Mouse (Mus musculus) A20 (cell line): ENCODE results near the gene Rab22a.
A peak's percentile ranks its signal among the peaks of the same experiment; 100 is the strongest.
"Not testable (repeated sequence)": the region's sequence is repeated elsewhere in the genome, so short reads cannot be mapped to it uniquely, and the experiment has no call there.

ENCODE experiments used
- DNase-seq: peaks from one replicate; pipeline ENCODE4 v3.0.0-alpha.2; 2011; ENCODE audit warnings: low read depth, low spot score

The Rab22a gene

DNA sequence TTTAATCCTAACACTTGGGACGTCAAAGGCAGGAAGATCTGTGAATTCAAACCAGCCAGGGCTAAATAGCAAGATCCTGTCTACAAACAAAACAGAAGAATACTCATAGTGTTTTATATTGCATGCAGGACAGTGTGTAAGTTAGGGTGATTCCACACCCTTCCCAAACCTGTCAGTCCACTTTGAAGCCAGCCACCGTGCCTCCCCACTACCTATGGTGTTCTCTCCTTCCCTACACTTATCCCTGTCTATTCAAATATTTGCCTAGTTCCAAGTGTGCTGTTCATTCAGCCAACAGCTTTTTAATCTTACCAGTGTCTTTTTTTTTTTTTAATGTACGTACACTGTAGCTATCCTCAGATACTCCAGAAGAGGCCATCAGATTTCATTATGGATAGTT lies 7.3 kb downstream of the Rab22a start:
- no peak for DNase-seq

DNA sequence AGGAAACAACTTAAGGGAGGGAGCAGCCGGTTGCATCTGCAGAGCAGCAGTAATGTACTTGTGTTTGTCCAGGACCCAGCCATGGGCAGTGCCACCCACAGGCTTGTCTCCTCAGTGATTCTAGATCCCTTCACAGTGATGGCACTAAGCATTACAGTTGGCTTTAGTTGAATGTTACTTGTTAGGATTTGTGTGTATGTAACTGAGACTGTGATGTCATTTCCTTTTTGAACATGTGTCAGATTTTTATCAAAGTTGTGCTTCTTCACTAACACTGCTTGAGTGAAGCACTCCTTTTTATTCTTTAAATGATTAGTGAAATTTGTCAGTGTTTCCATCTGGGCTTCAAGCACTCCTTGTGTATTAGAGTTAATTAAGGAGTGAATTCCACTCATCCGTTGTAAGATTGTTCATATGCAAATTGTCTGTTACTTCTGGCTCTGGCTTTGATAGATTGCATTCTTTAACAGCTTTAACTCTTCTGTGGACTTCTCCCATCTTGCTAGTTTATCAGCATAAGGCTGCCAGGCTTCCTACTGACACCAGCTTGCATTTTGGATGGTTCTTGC lies 12.9 kb downstream of the Rab22a start:
- DNase-seq: no peak

DNA sequence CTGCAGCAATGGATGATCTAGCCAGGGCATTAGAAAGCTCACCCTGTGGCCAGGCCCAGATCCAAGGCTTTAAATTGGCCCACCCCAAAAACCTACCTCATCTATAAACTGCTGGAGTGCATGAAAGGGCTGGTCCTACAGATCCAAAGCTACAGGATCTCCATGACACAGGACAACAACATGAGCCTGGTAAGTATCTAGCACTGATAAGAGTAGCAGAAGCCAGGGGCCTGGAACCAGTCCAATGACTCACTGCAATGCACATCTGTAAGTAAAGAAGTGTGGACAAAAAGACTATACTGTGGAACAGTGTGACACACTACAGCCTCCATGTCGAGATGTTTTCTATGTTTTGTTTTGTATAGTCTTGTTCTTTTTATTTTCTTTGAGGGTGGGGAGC lies 13.9 kb downstream of the Rab22a start:
- DNase-seq: no peak

DNA sequence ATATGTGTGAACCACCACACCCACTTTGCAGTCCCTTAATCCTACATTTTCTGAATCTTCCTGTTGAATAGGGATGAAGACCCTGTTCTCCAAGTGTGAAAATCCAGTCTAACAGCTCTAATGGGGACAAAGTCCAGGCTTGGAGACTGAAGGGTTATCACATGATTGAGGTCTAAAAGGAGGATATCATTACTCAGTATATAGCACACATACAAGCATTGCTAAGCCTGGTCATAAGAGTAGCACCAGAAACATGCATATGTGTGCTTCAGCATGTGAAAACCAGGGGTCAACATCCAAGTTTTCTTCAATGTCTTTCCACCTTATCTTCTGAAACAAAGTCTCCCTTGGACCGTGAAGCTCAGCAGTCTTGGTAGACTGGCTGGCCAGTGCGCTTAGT lies 19.0 kb downstream of the Rab22a start:
- no peak for DNase-seq

DNA sequence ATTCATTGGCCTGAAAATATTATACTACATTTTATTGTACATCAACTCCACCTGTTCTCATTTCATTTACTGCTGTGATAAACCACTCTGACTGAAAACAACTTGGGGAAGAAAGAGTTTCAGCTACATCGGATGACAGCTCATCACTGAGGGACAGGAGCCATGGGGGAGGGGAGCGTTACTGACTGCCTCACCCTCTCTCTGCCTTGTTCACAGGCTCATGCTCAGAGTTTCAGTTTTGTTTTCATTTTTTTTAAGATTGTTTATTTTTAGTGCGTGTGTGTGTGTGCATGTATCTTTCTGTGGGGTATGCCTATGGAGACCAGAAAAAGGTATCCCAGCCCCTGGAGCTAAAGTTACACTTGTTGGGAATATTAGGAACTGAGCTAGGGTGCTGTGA lies 19.7 kb downstream of the Rab22a start:
- peak; percentile 87 for DNase-seq

DNA sequence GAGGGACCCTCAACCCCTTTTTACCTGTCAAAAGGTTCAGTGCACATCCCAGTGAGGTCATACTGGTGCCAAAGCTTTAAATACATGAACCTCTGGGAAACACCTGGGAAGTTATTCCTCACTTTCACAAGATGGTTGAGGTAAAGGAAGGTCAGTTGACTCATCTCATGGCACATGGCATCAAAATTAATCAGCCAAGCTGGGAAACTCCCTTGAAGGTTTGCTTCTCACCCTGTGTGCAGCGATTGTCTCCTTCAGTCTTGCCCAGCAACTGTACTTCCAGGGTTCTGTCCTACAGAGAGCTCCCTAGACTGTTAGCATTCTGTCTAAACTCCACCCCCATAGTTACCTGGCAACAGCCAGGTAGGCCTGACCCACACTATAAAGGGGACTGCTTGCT lies 20.6 kb downstream of the Rab22a start:
- peak; percentile 37 for DNase-seq

DNA sequence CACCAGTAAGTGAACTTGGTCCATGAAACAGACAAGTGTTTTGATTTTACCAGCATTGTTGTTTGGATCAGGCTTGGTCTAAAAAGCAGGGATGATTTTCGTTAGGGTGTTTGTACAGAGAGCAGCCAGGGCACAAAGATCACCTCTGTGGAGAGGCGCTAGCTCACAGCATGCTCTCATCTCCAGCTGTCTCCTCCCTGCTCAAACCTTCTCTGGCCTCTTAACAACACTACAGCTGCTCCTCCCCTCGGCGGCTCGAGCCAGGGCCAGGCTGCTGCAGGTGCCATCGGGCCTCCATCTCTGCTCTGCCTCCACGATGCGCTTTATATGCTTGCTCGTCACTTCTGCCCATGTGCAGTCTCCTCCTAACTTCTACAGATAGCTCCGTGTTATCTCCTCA lies 23.2 kb downstream of the Rab22a start:
- no peak for DNase-seq

DNA sequence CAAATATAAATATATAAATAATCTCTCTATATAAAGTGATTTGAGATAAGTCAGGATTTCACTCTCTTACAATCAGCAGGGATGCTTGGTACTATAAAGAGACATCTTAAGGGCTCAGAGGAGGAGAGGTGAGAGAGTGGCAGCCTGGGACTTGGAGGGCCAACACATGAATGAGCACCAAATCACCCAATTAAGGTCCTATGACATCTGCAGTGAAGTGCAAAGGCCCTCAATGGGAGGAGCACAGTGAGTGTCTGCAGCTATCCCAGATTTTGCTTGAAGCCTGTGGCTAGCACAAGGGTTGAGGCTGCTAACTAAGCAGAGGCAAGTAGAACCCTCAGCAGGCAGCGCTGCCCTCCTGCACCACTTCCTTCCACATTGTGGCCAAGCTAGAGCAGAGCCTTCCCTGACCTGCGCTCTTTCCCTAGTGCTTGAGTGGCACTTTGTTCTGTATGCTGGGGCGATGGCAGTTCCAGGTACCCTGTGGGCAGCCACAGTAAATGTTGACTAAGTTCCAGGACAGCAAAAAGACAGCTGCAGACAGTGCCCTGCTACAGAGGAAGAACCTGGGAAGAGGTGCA lies 26.3 kb downstream of the Rab22a start:
- DNase-seq: no peak

DNA sequence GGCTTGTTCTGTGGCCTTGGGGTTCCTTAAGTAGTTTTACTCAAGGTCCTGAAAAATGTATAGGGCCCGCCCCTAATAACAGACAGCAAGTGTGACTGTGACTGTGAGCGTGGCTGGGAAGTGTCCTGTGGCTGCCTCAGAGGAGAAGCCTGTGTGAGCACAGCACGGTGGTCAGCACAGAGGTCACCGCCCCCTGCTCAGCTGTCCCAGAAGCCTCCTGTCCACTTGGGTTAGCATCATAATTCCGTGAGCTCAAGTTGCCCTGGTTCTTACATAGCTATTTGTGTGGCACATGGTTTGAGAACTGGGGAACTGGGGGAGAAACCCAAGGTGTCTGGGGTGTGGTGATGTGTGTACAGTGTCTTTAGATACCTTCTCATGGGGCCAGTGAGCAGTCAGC lies 27.8 kb downstream of the Rab22a start:
- DNase-seq: no peak

DNA sequence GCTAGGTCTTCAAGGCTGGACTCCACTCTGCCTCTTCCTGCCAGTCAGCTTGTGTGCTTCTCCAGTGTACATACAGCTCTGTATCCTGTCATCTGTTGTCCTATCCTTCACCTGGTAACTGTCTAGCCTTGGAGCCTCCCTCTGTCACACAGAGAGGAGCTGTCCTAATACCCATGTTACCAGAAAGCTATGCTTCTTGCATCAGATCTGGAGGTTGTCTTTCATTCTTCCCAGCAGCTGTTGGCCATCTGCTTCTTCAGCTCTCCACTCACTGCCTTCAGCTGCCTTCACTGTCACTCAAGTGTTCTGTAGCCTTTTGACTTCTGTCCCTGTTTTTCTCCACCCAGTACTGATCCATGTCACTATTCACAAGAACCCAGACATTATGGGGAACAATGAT lies 30.3 kb downstream of the Rab22a start:
- DNase-seq: no peak

DNA sequence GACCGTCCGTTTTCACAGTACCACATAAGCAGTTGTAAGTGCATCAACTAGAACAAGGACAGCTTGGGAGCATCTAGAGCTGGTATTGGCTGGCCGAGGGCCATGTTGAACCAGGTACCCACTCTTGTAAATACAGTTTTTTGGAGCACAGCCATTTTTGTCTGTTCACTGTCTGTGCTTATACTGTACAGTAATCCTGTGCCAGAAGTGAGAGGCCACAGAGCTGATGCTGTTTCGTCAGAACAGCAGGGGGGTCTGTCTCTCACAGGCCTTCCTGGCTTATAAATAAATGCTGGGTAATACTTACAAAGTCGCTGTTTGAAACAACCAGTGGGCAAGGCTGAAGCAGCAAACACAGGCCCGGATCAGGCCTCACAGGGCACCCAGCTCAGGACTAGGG lies 32.2 kb downstream of the Rab22a start:
- DNase-seq: no peak

DNA sequence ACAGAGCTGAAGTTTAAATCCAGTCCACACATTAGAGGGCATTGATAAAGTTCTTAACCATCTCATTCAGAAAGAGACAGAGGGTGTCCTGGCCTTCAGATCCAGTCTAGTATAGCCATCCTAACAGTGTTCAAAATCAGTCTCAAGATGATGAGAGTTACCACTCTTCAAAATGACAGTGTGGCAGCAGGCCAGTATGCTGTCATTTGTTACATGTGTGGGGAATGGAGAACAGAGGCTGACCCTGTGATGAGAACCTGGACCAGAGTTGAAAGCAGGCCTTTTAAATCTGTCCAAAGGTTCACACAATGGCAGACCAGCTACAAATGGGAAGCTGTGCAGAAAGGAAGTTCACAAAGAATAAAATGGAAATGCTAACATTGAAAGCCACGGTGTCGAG lies 33.1 kb downstream of the Rab22a start:
- no peak for DNase-seq

DNA sequence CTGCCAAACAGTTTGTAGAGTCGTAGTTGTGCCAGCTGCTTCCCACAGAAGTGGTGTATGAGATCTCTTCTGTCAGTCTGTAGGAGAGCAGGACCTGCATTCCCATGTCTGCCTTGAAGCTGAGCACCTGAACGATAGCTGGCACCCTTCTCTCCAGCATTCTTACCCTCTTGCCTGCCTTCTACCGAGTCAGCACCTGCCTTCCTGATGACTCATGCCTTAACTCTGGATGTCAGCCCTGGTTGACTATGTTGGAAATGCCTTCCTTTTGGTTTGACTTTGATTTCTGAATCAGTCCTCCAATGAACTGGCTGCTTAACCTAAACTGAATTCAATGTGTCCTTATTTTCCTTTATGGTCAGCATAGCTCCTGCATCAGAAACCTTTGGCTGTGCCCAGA lies 39.3 kb downstream of the Rab22a start:
- DNase-seq: no peak

DNA sequence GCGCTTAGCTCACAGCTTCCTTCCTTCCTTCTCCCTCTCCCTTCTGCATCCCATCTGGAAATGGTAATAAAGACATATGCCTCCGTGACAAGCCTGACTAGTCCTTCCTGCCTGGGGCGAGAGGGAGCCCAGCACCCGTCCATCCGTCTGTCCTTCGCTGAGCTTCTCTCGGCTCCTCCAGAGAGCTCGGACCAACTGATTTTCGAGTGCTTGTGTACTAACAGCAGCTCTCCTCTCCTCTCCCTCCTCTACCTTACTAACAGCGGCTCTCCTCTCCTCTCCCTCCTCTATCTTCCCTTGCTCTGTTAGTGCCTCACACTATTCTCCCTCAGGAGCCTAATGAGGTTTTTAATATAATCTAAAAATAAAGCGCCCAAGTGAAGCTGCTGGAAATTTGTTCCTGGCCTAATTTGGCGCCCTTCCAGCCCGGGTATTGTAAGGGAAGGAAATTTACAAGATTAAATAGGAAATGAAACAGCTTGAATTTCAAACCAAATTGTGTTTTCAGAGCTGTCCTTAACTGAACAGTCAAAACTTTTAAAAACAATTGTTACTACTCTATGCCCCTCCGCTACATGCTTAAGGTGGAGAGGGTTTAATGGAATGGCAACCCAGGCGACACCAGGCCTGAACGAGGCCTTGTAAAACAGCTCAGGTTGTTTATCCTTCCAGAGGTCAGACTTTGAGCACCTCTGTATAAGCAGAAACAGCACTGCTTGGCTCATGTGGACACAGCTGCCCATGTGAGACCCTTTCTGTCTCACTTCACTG lies 42.7 kb downstream of the Rab22a start:
- no peak for DNase-seq

DNA sequence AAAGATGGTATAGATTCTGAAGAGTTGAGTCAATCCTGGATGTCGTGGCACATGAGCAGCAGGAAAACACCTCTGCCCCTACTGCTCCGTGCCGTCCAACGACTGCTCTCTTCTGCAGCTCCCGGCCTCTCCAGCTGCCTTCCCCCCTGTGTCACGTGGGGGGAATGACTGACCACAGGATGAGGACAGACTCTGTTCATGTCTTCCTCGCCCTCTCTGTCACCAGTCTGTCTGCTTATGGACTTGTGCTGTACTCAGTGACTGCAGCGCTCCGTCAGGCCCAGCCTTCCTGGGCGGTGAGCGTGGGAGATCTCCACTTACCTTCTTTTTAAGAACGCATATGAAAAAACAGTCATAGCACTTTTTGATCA lies 43.3 kb downstream of the Rab22a start:
- DNase-seq: no peak

DNA sequence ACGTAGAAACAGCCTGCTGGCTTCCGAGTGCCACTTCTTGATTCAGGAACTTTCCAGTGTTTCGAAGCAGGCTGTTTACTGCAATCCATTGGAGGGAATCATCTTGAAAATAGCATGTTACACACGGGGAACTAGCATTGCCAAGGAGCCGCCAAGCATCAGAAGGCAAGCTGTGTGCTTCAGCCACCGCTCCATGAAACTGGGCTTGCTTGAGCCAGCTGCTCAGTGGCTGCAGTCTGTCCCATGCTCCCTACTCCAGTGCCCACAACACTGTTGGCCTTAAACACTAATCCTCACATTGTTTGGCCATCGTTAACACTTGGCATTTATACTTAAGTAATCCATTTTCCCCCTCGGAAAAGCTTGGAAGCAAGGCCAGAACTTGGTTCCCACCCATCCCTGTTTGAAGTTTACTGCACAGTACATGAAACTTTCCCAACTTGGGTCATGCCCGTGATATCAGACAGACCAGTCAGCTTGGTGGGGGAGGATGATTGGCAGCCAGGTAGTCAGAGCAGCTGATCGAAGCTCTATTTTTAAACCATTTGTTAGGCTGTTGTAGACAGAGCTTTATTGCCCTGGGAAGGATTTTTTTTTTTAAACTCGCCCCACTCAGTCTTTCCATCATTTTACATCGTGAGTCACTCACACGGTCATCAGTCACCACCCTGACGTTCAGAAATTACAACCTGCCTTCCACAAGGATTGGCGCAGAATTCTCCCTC lies 46.4 kb downstream of the Rab22a start:
- no peak for DNase-seq

DNA sequence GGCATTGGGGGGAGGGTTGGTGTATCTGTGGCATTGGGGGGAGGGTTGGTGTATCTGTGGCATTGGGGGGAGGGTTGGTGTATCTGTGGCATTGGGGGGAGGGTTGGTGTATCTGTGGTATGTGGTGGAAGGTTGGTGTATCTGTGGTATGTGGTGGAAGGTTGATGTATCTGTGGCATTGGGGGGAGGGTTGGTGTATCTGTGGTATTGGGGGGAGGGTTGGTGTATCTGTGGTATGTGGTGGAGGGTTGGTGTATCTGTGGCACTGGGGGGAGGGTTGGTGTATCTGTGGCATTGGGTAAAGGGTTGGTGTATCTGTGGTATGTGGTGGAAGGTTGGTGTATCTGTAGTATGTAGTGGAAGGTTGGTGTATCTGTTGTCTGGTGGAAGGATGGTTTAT lies 48.1 kb downstream of the Rab22a start:
- not testable (repeated sequence) for DNase-seq

DNA sequence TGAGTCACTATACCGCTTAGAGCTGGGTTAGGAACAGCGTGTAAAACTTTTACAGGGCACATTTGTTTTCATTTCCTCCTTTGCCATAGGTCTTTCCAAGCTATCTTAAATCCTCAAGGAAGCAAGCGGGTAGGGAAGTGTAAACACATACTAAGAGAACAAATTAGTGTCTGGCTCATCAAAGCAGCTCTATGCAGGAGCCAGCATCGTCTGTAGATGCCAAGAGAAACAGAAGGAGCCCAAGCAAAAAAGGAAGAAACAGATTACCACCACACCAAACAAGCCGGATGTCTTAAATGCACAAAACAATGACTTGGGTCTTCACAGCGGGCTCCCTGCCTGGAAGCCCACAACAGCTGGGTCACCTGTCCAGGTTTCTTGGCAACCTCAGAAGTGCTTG lies 50.6 kb downstream of the Rab22a start:
- no peak for DNase-seq

DNA sequence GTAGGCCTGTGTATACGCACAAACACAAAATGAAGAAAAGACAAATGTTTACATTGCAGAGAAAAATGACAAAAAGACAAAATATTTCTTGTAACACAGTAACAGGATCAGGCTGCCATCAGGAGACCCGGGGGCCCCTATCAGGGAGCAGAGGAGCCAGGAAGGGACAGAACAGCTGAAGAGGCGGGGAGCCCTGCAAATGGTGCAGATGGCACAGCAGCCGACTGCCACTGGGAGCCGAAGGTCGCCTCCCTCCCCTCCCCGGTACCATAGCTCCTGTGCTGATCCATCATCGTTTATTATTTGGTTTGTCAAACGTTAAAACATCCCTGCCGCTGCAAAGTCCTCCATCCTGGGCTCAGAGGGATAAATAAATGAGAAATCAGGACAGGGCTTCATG lies 53.1 kb downstream of the Rab22a start:
- DNase-seq: no peak

DNA sequence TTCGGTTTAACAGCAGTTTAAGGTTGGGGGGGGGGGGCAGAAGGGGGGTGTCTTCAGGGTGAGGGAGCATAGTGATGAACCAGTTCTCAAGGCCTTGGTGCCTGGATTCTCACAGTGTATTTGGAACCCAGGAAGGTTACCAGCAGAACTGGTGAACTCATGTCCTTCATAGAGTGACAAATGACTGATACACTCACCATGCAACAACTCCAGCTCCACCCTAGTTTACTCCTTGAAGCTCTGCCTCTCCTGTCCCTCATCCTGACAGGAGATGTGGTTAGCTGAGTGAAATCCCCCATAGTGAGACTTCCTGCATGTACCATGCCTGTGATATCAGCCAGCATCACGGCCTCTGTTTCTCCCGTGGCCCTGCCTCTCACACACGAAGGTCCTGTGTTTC lies 53.7 kb downstream of the Rab22a start:
- DNase-seq: no peak

DNA sequence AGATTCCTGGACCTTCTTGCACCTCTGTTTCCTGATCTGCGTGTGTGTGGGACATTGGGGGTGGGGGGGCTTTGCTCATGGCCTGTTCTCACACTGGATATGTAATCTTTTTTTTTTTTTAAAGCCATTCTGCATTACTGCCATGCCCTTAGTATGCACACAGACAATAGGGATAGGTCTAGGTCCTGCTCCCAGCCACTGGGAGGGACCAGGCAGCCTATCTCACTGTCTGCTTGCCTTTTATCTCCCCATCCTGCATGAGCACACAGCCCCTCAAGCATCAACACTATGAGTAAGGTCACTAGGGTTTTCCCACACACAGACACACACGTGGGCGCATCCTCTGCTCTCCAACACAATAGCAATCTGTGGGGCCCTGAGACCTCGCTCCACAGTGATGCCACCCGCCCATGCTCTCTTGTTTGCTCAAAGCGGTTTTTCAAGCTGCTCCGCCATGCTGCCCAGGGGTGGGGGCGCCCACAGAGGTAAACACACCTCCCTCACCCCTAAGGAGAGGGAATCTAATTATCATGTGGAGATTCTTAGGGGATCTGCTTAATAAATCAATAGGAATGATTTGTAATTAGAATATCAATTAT lies 55.2 kb downstream of the Rab22a start:
- no peak for DNase-seq

DNA sequence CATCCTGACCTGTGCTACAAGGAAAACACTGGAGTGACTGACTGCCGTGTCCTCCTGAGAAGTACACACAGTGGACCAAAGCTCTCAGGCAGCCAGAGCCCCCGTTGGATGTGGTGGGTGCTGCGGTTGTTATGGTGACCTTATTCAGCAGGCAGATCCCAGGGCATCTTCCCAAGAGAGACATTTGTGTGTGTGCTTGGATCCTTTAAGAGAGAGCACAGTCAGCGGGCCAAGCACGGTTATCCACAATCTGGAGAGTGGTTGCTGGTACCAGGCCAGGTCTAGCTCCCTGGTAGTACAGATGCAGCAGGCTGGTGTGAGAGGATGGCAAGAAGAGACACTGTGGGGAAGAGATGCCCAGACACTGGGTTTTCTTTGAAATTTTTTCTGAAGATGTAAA lies 57.4 kb downstream of the Rab22a start:
- no peak for DNase-seq
